Mouse (Mus musculus): ENCODE results near the gene Olfr463. TPM values are rescaled to one million over a fixed set of nuclear protein-coding genes. Genes with fewer than 3 reads are reported as not detected.
"Not testable (repeated sequence)": the region's sequence is repeated elsewhere in the genome, so short reads cannot be mapped to it uniquely, and the experiment has no call there.

Olfr463 gene
- polyA plus RNA-seq, 1 experiment from 2014 or later: not detected

- 41% methylated on average over 5 of the region's 5 CpGs for WGBS
- Histone ChIP-seq H3K36me3 (ENCODE audit: control insufficient read depth, insufficient read depth) (no peaks in the 10 kb centered on the region), H3K9ac (replicated peaks; ENCODE audit: low read depth, low read length) (no peak overlapping the region), H3K4me3 (replicated peaks; ENCODE audit: low read length) (no peak overlapping the region), H3K27me3 (replicated peaks; ENCODE audit: control insufficient read depth, insufficient read depth, low read length) (no peaks in the 10 kb centered on the region), H3K4me2 (ENCODE audit: low read length) (no peak overlapping the region), H3K9me3 (ENCODE audit: control insufficient read depth, low read length) (no peaks in the 10 kb centered on the region), H3K27ac (ENCODE audit: low read length) (no peak overlapping the region), H3K4me1 (replicated peaks; ENCODE audit: control insufficient read depth, insufficient read depth, low read length) (no peaks in the 10 kb centered on the region)
- no peak for ATAC-seq
These were observed 13.7 kb downstream of the Olfr463 start for GRCm38 (mm10) chr11:87883493-87883892.

- Histone ChIP-seq H3K4me3 (replicated peaks; ENCODE audit: low read length) (no peak overlapping the region), H3K27me3 (replicated peaks; ENCODE audit: control insufficient read depth, insufficient read depth, low read length) (no peaks in the 10 kb centered on the region), H3K9me3 (ENCODE audit: control insufficient read depth, low read length) (no peaks in the 10 kb centered on the region)
These were observed 15.5 kb downstream of the Olfr463 start for GRCm38 (mm10) chr11:87881714-87882113.

GRCm38 (mm10) chr11:87879826-87880225 lies 17.4 kb downstream of the Olfr463 start:
- 50% methylated on average over 9 of the region's 9 CpGs for WGBS
- H3K9me3 ChIP-seq (ENCODE audit: control insufficient read depth, low read length): no peaks in the 10 kb centered on the region
- H3K27ac ChIP-seq (ENCODE audit: low read length): no peak overlapping the region
- H3K4me2 ChIP-seq (ENCODE audit: low read length): no peak overlapping the region
- no peaks in the 10 kb centered on the region for H3K36me3 ChIP-seq (ENCODE audit: control insufficient read depth, insufficient read depth)
- H3K27me3 ChIP-seq (replicated peaks; ENCODE audit: control insufficient read depth, insufficient read depth, low read length): no peaks in the 10 kb centered on the region
- H3K4me3 ChIP-seq (replicated peaks; ENCODE audit: low read length): no peak overlapping the region
- no peaks in the 10 kb centered on the region for H3K4me1 ChIP-seq (replicated peaks; ENCODE audit: control insufficient read depth, insufficient read depth, low read length)
- ATAC-seq: no peak
- H3K9ac ChIP-seq (replicated peaks; ENCODE audit: low read depth, low read length): no peak overlapping the region

More at GRCm38 (mm10) chr11:87881714-87882113, 15.5 kb downstream of the Olfr463 start:
- Histone ChIP-seq H3K4me2 (ENCODE audit: low read length) (no peak overlapping the region), H3K36me3 (ENCODE audit: control insufficient read depth, insufficient read depth) (no peaks in the 10 kb centered on the region), H3K27ac (ENCODE audit: low read length) (no peak overlapping the region), H3K9ac (replicated peaks; ENCODE audit: low read depth, low read length) (no peak overlapping the region), H3K4me1 (replicated peaks; ENCODE audit: control insufficient read depth, insufficient read depth, low read length) (no peaks in the 10 kb centered on the region)
- WGBS: 79% methylated on average over 4 of the region's 4 CpGs
- ATAC-seq: no peak

GRCm38 (mm10) chr11:87875436-87875835 lies 21.8 kb downstream of the Olfr463 start, which contains the start of gene Epx:
Epx (minus strand) TSS chr11:87875536.
- no peaks in the 10 kb centered on the region for H3K36me3 ChIP-seq (ENCODE audit: control insufficient read depth, insufficient read depth)
- no peak within 1 kb of the TSS for H3K27ac ChIP-seq (ENCODE audit: low read length)
- no peaks in the 10 kb centered on the region for H3K27me3 ChIP-seq (replicated peaks; ENCODE audit: control insufficient read depth, insufficient read depth, low read length)
- H3K9ac ChIP-seq (replicated peaks; ENCODE audit: low read depth, low read length): no peak within 1 kb of the TSS
- no peak for ATAC-seq
- H3K9me3 ChIP-seq (ENCODE audit: control insufficient read depth, low read length): no peaks in the 10 kb centered on the region
- H3K4me2 ChIP-seq (ENCODE audit: low read length): no peak within 1 kb of the TSS
- WGBS: 83% methylated on average over 6 of the region's 6 CpGs
- H3K4me1 ChIP-seq (replicated peaks; ENCODE audit: control insufficient read depth, insufficient read depth, low read length): no peaks in the 10 kb centered on the region
- no peak within 1 kb of the TSS for H3K4me3 ChIP-seq (replicated peaks; ENCODE audit: low read length)

DNA sequence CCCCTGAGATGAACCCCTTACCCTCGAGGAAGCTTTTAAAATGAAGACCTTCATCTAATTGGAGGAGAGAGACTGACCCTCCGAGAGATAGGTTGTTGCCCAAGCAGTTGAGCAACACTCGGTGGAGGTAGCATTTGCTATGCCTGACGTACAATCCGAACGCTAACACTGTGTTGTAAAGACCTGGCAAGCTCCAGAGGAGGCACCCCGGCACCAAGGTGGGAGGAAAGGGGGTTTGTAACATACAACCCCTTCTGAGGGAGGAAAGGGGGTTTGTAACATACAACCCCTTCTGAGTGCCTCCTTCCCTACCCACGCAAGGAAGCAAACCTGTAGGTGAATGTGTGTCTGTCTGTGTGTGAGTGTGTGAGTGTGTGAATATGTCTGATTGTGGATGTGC lies 25.4 kb downstream of the Olfr463 start:
- Histone ChIP-seq H3K4me3 (replicated peaks; ENCODE audit: low read length) (no peak overlapping the region), H3K36me3 (ENCODE audit: control insufficient read depth, insufficient read depth) (no peaks in the 10 kb centered on the region), H3K4me2 (ENCODE audit: low read length) (no peak overlapping the region), H3K27me3 (replicated peaks; ENCODE audit: control insufficient read depth, insufficient read depth, low read length) (no peaks in the 10 kb centered on the region), H3K9me3 (ENCODE audit: control insufficient read depth, low read length) (no peaks in the 10 kb centered on the region), H3K4me1 (replicated peaks; ENCODE audit: control insufficient read depth, insufficient read depth, low read length) (no peaks in the 10 kb centered on the region), H3K27ac (ENCODE audit: low read length) (no peak overlapping the region), H3K9ac (replicated peaks; ENCODE audit: low read depth, low read length) (no peak overlapping the region)
- WGBS: 27% methylated on average over 8 of the region's 8 CpGs
- no peak for ATAC-seq

GRCm38 (mm10) chr11:87870096-87870495 lies 27.1 kb downstream of the Olfr463 start:
- H3K9me3 ChIP-seq (ENCODE audit: control insufficient read depth, low read length): no peaks in the 10 kb centered on the region
- H3K27ac ChIP-seq (ENCODE audit: low read length): no peak overlapping the region
- no peaks in the 10 kb centered on the region for H3K36me3 ChIP-seq (ENCODE audit: control insufficient read depth, insufficient read depth)
- H3K27me3 ChIP-seq (replicated peaks; ENCODE audit: control insufficient read depth, insufficient read depth, low read length): no peaks in the 10 kb centered on the region
- H3K9ac ChIP-seq (replicated peaks; ENCODE audit: low read depth, low read length): no peak overlapping the region
- no peak overlapping the region for H3K4me3 ChIP-seq (replicated peaks; ENCODE audit: low read length)
- WGBS: 81% methylated on average over 2 of the region's 2 CpGs
- ATAC-seq: no peak
- H3K4me1 ChIP-seq (replicated peaks; ENCODE audit: control insufficient read depth, insufficient read depth, low read length): no peaks in the 10 kb centered on the region
- no peak overlapping the region for H3K4me2 ChIP-seq (ENCODE audit: low read length)

DNA sequence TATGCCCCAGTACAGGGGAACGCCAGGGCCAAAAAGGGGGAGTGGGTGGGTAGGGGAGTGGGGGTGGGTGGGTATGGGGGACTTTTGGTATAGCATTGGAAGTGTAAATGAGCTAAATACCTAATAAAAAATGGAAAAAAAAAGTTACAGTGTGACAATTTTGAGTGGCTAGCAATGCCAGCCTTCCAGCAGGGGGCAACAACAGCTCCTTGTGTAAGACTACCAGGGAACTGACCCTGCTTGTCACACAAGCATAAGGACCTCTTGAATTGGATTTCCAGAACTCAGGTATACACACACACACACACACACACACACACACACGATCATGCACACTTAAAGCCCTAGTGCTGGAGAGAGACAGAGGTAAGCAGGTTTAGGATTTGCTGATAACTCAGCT lies 30.3 kb downstream of the Olfr463 start:
- not testable (repeated sequence) for H3K4me1 ChIP-seq (replicated peaks; ENCODE audit: control insufficient read depth, insufficient read depth, low read length)
- 95% methylated on average over 1 of the region's 2 CpGs for WGBS

GRCm38 (mm10) chr11:87862805-87863204 lies 34.4 kb downstream of the Olfr463 start:
- 93% methylated on average over 13 of the region's 13 CpGs for WGBS
- Histone ChIP-seq H3K27ac (ENCODE audit: low read length) (no peak overlapping the region), H3K4me3 (replicated peaks; ENCODE audit: low read length) (no peak overlapping the region), H3K9ac (replicated peaks; ENCODE audit: low read depth, low read length) (no peak overlapping the region), H3K36me3 (ENCODE audit: control insufficient read depth, insufficient read depth) (no peaks in the 10 kb centered on the region), H3K27me3 (replicated peaks; ENCODE audit: control insufficient read depth, insufficient read depth, low read length) (no peaks in the 10 kb centered on the region), H3K4me2 (ENCODE audit: low read length) (no peak overlapping the region), H3K4me1 (replicated peaks; ENCODE audit: control insufficient read depth, insufficient read depth, low read length) (no peaks in the 10 kb centered on the region), H3K9me3 (ENCODE audit: control insufficient read depth, low read length) (no peaks in the 10 kb centered on the region)
- ATAC-seq: no peak

More for the DNA sequence above, 30.3 kb downstream of the Olfr463 start:
- not testable (repeated sequence) for H3K4me3 ChIP-seq (replicated peaks; ENCODE audit: low read length); H3K9ac ChIP-seq (replicated peaks; ENCODE audit: low read depth, low read length); H3K4me2 ChIP-seq (ENCODE audit: low read length); H3K27ac ChIP-seq (ENCODE audit: low read length); H3K36me3 ChIP-seq (ENCODE audit: control insufficient read depth, insufficient read depth); H3K27me3 ChIP-seq (replicated peaks; ENCODE audit: control insufficient read depth, insufficient read depth, low read length); ATAC-seq; H3K9me3 ChIP-seq (ENCODE audit: control insufficient read depth, low read length)

DNA sequence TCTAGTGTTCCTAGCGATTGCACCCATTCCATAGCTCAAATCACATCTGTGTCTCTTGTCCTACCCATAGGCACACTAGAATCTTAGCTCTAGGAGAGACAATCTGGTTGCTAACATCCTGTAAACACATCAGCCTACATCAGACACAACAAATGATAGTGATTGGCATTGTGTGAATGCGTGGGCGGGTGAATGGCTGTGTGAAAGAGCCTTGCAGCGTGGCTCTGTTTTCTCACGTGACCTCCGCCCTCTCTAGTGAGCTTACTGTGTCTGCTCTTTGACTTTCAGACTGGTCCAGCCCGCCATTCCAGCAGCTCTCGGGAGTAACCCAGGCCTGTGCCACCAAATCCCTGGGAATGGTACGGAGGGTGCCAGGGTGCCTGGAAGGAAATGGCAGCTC lies 36.8 kb downstream of the Olfr463 start:
- WGBS: 82% methylated on average over 9 of the region's 9 CpGs

DNA sequence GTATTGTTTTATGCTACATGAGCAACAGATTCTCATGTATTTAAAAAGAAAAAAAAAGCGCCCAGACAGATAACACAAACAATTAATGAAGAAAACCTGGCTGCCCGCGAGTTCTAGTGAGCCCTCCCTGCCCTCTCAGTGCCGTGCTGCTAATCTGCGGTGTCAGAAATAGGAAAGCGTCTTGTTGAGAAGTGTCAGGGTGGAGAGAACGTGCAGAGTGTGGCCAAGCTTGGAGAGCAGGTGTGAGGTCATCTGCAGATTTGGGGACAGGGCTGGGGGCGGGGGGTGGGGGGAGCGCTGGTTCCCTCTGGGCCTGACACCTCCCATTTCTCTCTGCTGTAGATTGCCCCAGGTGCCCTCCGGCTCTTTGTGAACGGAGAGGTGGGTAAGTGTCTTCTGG lies 37.9 kb downstream of the Olfr463 start:
- Histone ChIP-seq H3K4me2 (ENCODE audit: low read length) (no peak overlapping the region), H3K36me3 (ENCODE audit: control insufficient read depth, insufficient read depth) (no peaks in the 10 kb centered on the region), H3K27ac (ENCODE audit: low read length) (no peak overlapping the region), H3K4me3 (replicated peaks; ENCODE audit: low read length) (no peak overlapping the region), H3K27me3 (replicated peaks; ENCODE audit: control insufficient read depth, insufficient read depth, low read length) (no peaks in the 10 kb centered on the region), H3K9me3 (ENCODE audit: control insufficient read depth, low read length) (no peaks in the 10 kb centered on the region), H3K4me1 (replicated peaks; ENCODE audit: control insufficient read depth, insufficient read depth, low read length) (no peaks in the 10 kb centered on the region), H3K9ac (replicated peaks; ENCODE audit: low read depth, low read length) (no peak overlapping the region)
- no peak for ATAC-seq
- WGBS: 89% methylated on average over 11 of the region's 11 CpGs

More for the DNA sequence above, 36.8 kb downstream of the Olfr463 start:
- Histone ChIP-seq H3K36me3 (ENCODE audit: control insufficient read depth, insufficient read depth) (no peaks in the 10 kb centered on the region), H3K27me3 (replicated peaks; ENCODE audit: control insufficient read depth, insufficient read depth, low read length) (no peaks in the 10 kb centered on the region), H3K4me1 (replicated peaks; ENCODE audit: control insufficient read depth, insufficient read depth, low read length) (no peaks in the 10 kb centered on the region), H3K4me2 (ENCODE audit: low read length) (no peak overlapping the region), H3K9me3 (ENCODE audit: control insufficient read depth, low read length) (no peaks in the 10 kb centered on the region), H3K9ac (replicated peaks; ENCODE audit: low read depth, low read length) (no peak overlapping the region), H3K4me3 (replicated peaks; ENCODE audit: low read length) (no peak overlapping the region), H3K27ac (ENCODE audit: low read length) (no peak overlapping the region)
- no peak for ATAC-seq

Data from forebrain, embryonic 16.5 days (tissue).